Mouse (Mus musculus) kidney, embryonic 15.5 days (tissue): ENCODE measurements at regions not wholly inside any gene's neighbourhood (a gene's known extent, or its start where the extent isn't known, plus 50 kb on each side); places are given as distances from the start of the nearest gene placed in this dataset.

Experiments
- ATAC-seq: fragments of 200-750 bp; cut with Nextera tagmentation; replicated peaks from 2 replicates; pipeline ENCODE4 v1.8.0; 2017; ENCODE audit warnings: moderate TSS enrichment; ENCODE audit not compliant: low FRiP score
- H3K27ac ChIP-seq: fragments of 300-500 bp; sonication (generic); 2 replicates; pipeline ENCODE4 v1.5.1; 2015; ENCODE audit warnings: mild to moderate bottlenecking, inconsistent platforms
- H3K27me3 ChIP-seq: fragments of 300-500 bp; sonication (generic); 2 replicates; pipeline ENCODE4 v1.6.1; 2015; ENCODE audit warnings: inconsistent platforms
- H3K36me3 ChIP-seq: fragments of 300-500 bp; sonication (generic); 2 replicates; pipeline ENCODE4 v1.6.1; 2015; ENCODE audit warnings: inconsistent platforms
- H3K4me1 ChIP-seq: fragments of 300-500 bp; sonication (generic); 2 replicates; pipeline ENCODE4 v1.6.1; 2015; ENCODE audit warnings: inconsistent platforms
- H3K4me2 ChIP-seq: fragments of 300-500 bp; sonication (generic); 2 replicates; pipeline ENCODE4 v1.6.1; 2015; ENCODE audit warnings: moderate library complexity, mild to moderate bottlenecking, inconsistent platforms
- H3K4me3 ChIP-seq: fragments of 300-500 bp; sonication (generic); replicated peaks from 2 replicates; pipeline ENCODE4 v1.5.1; 2015; ENCODE audit warnings: mild to moderate bottlenecking, inconsistent platforms
- H3K9ac ChIP-seq: fragments of 300-500 bp; sonication (generic); 2 replicates; pipeline ENCODE4 v1.6.1; 2015; ENCODE audit warnings: mild to moderate bottlenecking, inconsistent platforms
- H3K9me3 ChIP-seq: fragments of 300-500 bp; sonication (generic); replicated peaks from 2 replicates; pipeline ENCODE4 v1.6.1; 2016; ENCODE audit warnings: inconsistent platforms
- WGBS: fragments of 180-500 bp; shearing (Covaris S2); methylation state at CpG from one replicate; pipeline ENCODE4 v1.1.7; 2015; ENCODE audit warnings: mixed read lengths; 5-methylcytosine and 5-hydroxymethylcytosine counted together

DNA sequence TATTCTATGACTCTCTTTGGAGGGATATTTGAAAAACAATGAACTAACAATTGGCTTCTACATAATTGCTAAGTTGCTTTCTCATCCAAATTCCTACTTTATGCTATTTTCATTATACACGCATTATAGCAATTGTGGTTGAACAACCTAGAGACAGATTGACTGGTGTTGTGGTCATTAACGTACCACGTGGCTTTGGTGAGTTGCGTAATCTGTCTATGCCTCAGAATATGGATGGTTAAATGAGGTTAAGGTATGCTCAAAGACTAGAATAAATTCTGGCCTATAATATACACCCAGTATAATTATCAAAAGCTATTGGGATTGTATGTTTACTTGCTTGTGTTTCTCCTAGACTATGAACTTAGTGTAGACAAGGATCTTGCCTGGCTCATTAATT, 201.5 kb upstream of the Trib2 start:
- no peaks in the 10 kb centered on the region for H3K9me3 ChIP-seq

DNA sequence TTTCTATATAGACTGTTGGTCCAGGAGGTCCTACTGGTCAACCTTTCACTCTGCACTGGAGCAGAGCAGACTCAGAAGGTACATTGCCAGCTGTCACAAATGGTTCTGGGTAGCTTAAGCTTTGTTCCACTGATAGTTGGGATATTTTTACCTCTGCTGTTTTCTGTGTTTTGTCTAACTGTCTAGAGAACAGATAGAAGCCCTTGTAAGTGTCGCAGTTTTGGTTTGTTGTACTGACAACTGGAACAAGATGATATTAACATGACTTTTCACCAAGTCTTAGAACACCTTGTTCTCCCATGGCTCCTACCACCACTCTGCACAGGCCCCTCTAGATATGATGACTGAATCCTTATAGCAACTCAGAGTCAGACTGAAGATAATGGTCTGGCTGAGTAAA, 199.9 kb upstream of the Trib2 start:
- whole genome bisulfite sequencing, result 90% methylated on average over 1 of the region's 1 CpGs
- Histone ChIP-seq H3K27ac (no peak overlapping the region), H3K27me3 (no peaks in the 10 kb centered on the region), H3K9ac (no peak overlapping the region), H3K9me3 (no peaks in the 10 kb centered on the region), H3K36me3 (no peaks in the 10 kb centered on the region), H3K4me3 (no peak overlapping the region), H3K4me2 (no peak overlapping the region), H3K4me1 (no peaks in the 10 kb centered on the region)
- ATAC-seq, result no peak

More for the DNA sequence above, 201.5 kb upstream of the Trib2 start:
- no peak overlapping the region for H3K4me2 ChIP-seq
- no peaks in the 10 kb centered on the region for H3K36me3 ChIP-seq
- no peak overlapping the region for H3K27ac ChIP-seq
- H3K9ac ChIP-seq, result no peak overlapping the region
- 93% methylated on average over 4 of the region's 4 CpGs for WGBS
- H3K4me3 ChIP-seq, result no peak overlapping the region
- no peak for ATAC-seq
- no peaks in the 10 kb centered on the region for H3K4me1 ChIP-seq
- no peaks in the 10 kb centered on the region for H3K27me3 ChIP-seq

DNA sequence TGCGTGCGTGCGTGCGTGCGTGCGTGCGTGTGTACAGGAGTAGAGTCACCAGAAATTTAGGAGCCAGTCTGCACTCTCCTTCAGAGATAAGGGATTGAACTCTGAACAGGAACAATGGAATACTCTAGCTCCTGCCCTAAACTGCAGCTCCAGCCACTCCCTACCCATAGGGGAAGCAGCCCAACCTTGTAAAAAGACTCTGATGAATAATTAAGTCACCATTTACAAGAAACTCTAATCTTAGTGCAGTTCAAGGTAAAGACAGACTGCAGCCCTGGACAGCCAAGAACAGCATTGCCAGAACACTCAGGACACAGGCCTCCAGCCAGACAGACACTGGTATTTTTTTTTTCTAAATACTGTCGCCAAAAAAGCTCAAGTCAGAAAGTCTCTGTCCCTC, 198.9 kb upstream of the Trib2 start:
- Histone ChIP-seq H3K27ac (no peak overlapping the region), H3K4me2 (no peak overlapping the region), H3K36me3 (no peaks in the 10 kb centered on the region), H3K9ac (no peak overlapping the region), H3K4me3 (no peak overlapping the region), H3K27me3 (no peaks in the 10 kb centered on the region), H3K4me1 (peaks cover 3% of the 10 kb centered on the region; the same call in 1 of the 2 replicates), H3K9me3 (no peaks in the 10 kb centered on the region)
- ATAC-seq, result no peak
- WGBS, result 91% methylated on average over 8 of the region's 8 CpGs

DNA sequence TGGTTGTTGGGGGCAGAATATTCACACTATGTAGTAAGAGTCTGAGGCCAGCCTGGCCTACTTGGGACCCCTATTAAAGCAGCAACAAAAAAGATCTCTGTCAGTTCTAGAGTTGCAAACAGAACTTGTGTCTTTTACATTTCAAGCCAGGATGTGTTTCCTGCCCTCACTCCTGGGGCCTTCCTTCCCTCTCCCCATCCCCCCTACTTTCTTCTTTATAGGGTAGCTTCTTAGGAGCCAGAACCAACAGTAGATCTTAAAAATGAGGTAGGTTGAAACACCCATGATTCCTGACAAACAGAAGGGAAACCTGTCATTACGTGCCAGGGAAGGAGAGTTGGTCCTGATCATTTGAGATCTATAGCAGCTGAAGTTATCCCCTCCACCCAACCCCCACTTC, 198.0 kb upstream of the Trib2 start:
- H3K4me1 ChIP-seq, result peaks cover 12% of the 10 kb centered on the region
- H3K9ac ChIP-seq, result no peak overlapping the region
- H3K36me3 ChIP-seq, result no peaks in the 10 kb centered on the region
- no peak overlapping the region for H3K27ac ChIP-seq
- 92% methylated on average over 1 of the region's 1 CpGs for WGBS
- H3K9me3 ChIP-seq, result no peaks in the 10 kb centered on the region
- no peak overlapping the region for H3K4me2 ChIP-seq
- H3K4me3 ChIP-seq, result no peak overlapping the region
- no peaks in the 10 kb centered on the region for H3K27me3 ChIP-seq
- ATAC-seq, result no peak

DNA sequence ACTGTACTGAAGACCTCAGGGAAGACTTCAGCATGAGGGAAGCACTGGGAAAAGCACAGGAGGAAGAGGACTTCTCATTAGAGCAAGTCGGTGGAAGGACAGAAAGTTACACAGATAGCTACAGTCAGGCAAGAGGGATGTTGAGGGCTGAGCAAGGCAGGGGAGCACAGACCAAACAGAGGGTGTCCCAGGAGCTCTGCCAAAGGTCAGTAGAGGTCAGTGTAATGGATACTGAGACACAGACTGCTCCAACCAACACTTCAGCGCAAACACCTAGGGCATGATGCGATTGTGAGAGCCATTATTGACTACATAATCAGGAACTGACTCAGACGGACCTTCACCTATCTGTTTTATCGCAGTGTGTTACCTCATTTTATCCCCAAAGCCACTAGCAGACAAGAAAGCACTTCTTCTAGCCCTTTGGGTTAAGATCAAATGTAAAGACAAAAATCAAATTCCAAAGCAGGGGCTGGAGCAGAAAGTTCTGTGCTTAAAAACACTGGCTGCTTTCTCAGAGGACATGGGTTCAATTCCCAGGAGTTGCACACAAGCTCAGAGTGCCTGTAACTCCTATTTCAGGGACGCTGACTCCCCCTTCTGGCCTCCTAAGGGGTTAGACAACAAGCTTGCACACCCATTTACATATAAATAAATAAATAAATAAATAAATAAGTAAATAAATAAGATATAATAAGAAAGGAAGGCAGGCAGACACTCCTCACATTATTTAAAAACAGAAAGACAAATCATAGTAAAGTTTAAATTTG, 197.3 kb upstream of the Trib2 start:
- no peaks in the 10 kb centered on the region for H3K27me3 ChIP-seq
- no peak overlapping the region for H3K4me2 ChIP-seq
- H3K9me3 ChIP-seq, result no peaks in the 10 kb centered on the region
- no peaks in the 10 kb centered on the region for H3K36me3 ChIP-seq
- H3K27ac ChIP-seq, result no peak overlapping the region
- no peak for ATAC-seq
- H3K4me3 ChIP-seq, result no peak overlapping the region
- no peak overlapping the region for H3K9ac ChIP-seq
- H3K4me1 ChIP-seq, result peaks cover 17% of the 10 kb centered on the region
- WGBS, result 90% methylated on average over 6 of the region's 6 CpGs

DNA sequence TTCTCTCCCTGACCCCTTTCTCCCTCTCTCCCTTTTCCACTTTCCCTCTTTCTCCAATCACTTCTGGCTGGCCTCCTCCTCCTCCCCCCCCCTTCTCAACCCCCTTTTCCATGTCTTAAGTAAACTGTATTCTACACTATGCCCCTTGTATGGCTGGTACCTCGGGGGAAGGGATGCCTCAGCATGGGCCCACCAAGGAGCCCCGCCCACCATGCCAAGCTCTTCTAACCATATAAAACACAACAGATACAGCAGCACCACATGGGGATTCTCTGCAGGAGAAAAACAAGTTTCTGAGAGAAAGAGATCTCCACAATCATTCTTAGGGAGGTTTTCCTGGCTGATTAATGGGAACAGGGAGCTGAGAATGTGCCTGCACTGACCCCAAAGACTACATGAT, 196.6 kb upstream of the Trib2 start:
- 95% methylated on average over 2 of the region's 2 CpGs for WGBS

DNA sequence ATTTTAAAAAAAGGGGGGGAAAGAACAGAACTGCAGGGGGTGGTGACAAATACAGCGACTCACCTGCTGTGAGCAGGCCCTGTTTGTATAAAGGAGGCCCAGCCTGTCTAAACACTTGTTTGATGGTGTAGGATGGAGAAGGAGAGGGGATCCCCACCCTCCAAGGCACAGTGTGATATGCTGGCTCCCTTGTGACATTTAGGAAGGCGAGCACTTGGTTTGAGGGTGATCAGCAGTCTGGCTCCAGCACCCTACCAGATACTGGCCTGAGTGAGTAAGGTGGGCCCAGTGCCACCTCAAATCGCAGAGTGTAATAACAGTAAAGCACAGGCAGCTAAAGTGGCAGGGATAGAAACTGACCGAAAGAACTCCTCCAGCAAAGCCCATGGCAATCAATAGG, 195.4 kb upstream of the Trib2 start:
- H3K9ac ChIP-seq, result no peak overlapping the region
- peaks cover 27% of the 10 kb centered on the region for H3K4me1 ChIP-seq
- H3K27me3 ChIP-seq, result no peaks in the 10 kb centered on the region
- no peaks in the 10 kb centered on the region for H3K9me3 ChIP-seq
- H3K36me3 ChIP-seq, result no peaks in the 10 kb centered on the region
- no peak overlapping the region for H3K4me3 ChIP-seq
- H3K4me2 ChIP-seq, result no peak overlapping the region
- no peak overlapping the region for H3K27ac ChIP-seq
- ATAC-seq, result no peak
- WGBS, result 80% methylated on average over 4 of the region's 4 CpGs

More for the DNA sequence above, 196.6 kb upstream of the Trib2 start:
- Histone ChIP-seq H3K27me3 (no peaks in the 10 kb centered on the region), H3K9ac (no peak overlapping the region), H3K27ac (no peak overlapping the region), H3K36me3 (no peaks in the 10 kb centered on the region), H3K4me2 (no peak overlapping the region), H3K4me1 (peaks cover 24% of the 10 kb centered on the region), H3K9me3 (no peaks in the 10 kb centered on the region), H3K4me3 (no peak overlapping the region)
- no peak for ATAC-seq

DNA sequence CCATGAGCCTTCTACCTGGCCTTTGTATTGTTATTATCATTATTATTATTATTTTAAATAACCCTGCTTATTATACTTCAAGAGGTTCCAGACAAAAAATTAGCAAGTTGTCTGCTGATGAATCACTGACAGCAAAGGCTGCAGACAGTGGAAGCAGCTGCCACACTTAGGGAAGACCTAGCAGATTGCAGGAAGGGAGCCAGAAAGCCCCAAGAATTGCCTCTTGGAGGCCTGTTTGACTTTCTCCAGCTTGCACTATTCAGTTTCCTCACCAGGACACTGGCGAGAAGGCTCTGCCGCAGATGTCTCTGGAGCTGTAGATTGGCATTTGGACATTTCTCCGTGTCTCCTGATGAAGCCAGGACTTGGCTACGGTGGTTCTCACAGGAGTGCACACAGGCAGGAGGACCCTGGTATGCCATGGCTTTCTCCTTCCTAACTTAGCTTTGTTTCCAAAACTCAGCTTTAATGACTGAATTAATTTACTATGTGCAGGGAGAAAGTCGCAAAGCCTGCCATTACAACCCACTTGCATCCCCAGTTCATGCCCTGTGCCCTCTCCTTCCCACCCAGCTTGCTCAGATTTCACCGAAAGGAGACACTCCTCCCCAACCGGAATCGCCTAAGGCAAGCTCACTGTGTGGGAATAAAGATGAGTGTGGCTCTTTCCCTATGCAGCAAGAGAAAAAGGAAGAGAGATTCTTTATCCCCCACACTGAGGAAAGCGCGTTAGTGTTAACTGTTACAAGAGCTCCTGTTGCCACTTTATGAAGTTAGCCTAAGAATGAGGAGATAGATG, 193.3 kb upstream of the Trib2 start:
- no peaks in the 10 kb centered on the region for H3K9me3 ChIP-seq
- peak overlapping the region; percentile 58 for H3K27ac ChIP-seq
- no peak overlapping the region for H3K9ac ChIP-seq
- peaks cover 27% of the 10 kb centered on the region for H3K4me1 ChIP-seq
- H3K4me3 ChIP-seq, result no peak overlapping the region
- H3K36me3 ChIP-seq, result no peaks in the 10 kb centered on the region
- 27% methylated on average over 10 of the region's 10 CpGs for WGBS
- H3K4me2 ChIP-seq, result peak overlapping the region; percentile 20; the same call in 1 of the 2 replicates
- no peaks in the 10 kb centered on the region for H3K27me3 ChIP-seq
- no peak for ATAC-seq

DNA sequence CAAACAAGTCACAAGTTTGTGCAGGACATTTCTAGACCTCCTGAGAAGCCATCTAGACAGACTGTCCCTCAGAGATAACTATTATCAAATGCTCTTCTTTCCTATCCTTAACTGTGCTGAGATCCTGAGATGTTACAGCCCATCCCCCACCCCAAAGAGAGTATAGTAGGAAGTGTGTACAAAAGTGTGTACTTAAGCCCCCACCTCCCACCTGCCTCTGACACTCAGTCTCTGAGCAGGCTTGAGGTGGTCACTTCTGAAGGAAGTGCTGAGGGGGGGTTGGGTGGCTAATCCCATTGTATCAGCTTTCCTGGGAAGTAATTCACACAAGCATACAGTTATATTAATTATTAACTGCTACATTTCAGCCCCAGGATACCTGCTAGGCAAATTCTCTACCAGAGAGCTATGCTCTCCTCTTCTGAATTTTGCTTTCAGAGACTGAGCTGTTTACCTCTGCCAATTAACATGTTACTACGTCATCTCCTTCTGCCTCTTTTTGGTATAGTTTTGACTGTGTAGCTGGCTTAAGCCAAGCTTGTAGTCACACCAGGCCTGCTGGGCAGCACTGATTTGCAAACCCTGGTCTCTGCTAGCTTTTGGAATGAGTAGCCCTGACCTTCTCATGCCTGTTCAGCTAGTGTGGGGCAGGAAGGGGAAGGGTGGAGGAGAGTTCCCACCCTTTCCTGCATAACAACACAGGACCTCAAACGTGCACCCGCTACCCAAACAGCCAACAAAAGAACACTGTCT, 192.2 kb upstream of the Trib2 start:
- H3K27me3 ChIP-seq, result no peaks in the 10 kb centered on the region
- no peak overlapping the region for H3K4me2 ChIP-seq
- H3K9me3 ChIP-seq, result no peaks in the 10 kb centered on the region
- H3K4me1 ChIP-seq, result peaks cover 27% of the 10 kb centered on the region
- peak overlapping the region; percentile 76 for H3K27ac ChIP-seq
- ATAC-seq, result peak; percentile 89
- H3K36me3 ChIP-seq, result no peaks in the 10 kb centered on the region
- 36% methylated on average over 3 of the region's 3 CpGs for WGBS
- H3K9ac ChIP-seq, result no peak overlapping the region
- no peak overlapping the region for H3K4me3 ChIP-seq

DNA sequence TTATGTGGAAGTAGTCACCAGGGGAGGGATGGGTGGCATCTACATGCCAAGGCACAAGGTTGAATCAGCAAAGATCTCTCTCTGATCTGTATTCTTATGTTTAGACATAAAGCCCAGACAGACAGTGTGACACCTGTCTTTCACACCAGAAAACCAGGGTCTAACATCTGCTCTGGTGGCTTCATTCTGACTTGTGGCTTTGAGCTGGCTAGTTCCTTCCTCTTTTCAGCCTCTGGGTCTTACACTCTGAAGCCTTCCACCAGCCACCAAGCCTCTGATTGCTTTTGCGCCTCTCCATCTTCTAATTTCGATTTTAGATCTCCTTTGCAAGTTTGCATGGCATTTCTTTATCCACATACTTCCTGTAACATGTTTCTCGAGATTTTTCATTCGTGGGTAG, 191.5 kb upstream of the Trib2 start:
- no peak overlapping the region for H3K9ac ChIP-seq
- 75% methylated on average over 4 of the region's 4 CpGs for WGBS
- ATAC-seq, result no peak
- no peaks in the 10 kb centered on the region for H3K9me3 ChIP-seq
- H3K27me3 ChIP-seq, result no peaks in the 10 kb centered on the region
- H3K4me1 ChIP-seq, result peaks cover 27% of the 10 kb centered on the region
- no peaks in the 10 kb centered on the region for H3K36me3 ChIP-seq
- H3K4me2 ChIP-seq, result no peak overlapping the region
- H3K4me3 ChIP-seq, result no peak overlapping the region
- peak overlapping the region; percentile 76; the same call in 1 of the 2 replicates for H3K27ac ChIP-seq

DNA sequence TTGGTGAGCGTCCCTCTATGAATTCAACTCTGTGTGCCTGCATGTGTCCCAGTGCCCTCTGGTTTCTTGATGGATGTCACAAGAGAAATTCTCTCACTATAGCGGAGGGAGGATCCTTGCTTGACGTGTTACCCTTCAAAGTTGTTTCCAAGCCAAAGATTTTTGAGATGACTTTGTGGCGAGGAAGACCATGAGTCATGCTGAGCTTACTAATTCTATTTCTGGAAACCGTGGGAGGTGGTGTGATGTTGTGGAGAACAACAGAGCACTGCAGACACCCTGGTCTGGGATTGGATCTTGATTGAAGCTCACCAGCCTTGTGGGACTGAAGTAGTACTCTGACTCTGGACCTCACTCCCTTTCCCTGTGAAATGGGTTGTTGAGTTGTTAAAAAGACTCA, 190.0 kb upstream of the Trib2 start:
- no peak for ATAC-seq
- Histone ChIP-seq H3K4me1 (peaks cover 27% of the 10 kb centered on the region), H3K27ac (no peak overlapping the region), H3K4me2 (no peak overlapping the region), H3K36me3 (no peaks in the 10 kb centered on the region), H3K9me3 (no peaks in the 10 kb centered on the region), H3K27me3 (no peaks in the 10 kb centered on the region), H3K9ac (no peak overlapping the region), H3K4me3 (no peak overlapping the region)
- 81% methylated on average over 5 of the region's 5 CpGs for WGBS

DNA sequence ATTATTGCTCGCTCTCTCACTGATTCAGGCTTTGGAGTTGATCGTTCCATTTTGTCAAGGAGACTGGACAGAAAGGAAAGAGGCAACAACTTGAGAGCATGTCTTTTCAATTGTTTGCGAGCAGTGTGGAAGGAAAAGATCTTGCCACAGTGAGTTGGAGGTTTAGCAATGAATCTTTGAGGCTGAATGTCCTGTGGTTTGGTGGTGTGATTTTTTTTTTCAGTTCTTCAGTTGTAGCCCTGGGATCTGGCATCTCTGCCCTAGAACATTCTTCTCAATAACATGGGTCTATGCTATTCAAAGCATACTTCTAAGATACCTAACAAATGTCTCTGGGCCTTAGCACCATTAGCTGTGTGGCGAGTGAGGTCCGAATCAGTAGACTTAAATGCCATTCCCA, 189.6 kb upstream of the Trib2 start:
- WGBS, result 94% methylated on average over 5 of the region's 5 CpGs
- ATAC-seq, result no peak
- Histone ChIP-seq H3K9me3 (no peaks in the 10 kb centered on the region), H3K4me3 (no peak overlapping the region), H3K4me2 (no peak overlapping the region), H3K9ac (no peak overlapping the region), H3K4me1 (peaks cover 27% of the 10 kb centered on the region), H3K27ac (no peak overlapping the region), H3K27me3 (no peaks in the 10 kb centered on the region), H3K36me3 (no peaks in the 10 kb centered on the region)
